Mouse (Mus musculus): ENCODE data around the gene Camta1.

GRCm38 (mm10) chr4:151139053-151139840 lies 722.4 kb downstream of the Camta1 start:
- TF ChIP-seq CTCF (IDR thresholded peaks at IDR 0.05; ENCODE audit: low read depth) (peak; percentile 77), EP300 (IDR thresholded peaks at IDR 0.05; ENCODE audit: low read depth) (no peak)
